Mouse (Mus musculus) c-Kit-positive CD71-negative TER-119-negative erythroid progenitor cells, embryonic 14.5 days (primary cell): ENCODE measurements around the gene Scoc.
"Not testable (repeated sequence)": the region's sequence is repeated elsewhere in the genome, so short reads cannot be mapped to it uniquely, and the experiment has no call there.

Source experiments
- DNase-seq: peaks from one replicate; pipeline ENCODE4 v3.0.0-alpha.2; 2013; ENCODE audit warnings: low read depth

Gene Scoc

DNA sequence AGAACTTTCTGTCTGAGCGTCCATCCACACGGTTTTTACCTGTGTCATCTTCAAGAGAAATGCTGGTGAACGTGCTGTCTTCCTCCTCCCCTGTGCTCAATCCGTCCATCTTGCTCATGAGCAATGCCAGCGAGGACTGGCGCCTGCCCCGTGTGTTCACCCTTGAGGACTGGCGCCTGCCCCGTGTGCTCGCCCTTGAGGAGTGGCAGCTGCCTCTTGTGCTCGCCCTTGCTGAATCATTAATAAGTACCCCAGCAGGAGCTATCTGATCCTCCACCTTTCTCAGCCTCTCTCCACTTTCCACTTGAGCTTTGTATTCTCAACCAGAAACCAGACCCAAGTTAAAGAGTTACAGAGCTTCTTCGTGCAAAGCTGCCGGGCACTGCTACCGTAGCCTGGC, at the start of gene Scoc:
Scoc (minus strand) TSS at position 170 of the 400 bp plus-strand sequence.
- DNase-seq, result no peak

DNA sequence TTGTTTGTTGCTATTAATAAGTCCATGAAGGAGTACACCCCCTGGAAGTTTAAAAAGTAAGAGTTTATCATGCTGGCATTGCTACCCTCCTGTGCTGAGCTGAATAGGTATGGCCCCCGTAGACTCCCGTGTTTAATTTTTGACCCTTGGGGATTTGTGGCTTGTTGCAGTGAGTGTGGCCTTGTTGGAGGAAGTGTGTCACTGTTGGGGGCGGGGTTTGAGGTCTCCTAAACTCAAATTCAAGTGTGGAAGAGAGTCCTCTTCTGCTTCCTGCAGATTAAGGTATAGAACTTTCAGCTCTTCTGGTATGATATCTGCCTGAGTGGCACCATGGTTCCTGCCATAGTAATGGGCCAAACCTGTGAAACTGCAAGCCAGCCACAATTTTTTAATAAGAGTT, 1.4 kb upstream of the Scoc start:
- no peak for DNase-seq

DNA sequence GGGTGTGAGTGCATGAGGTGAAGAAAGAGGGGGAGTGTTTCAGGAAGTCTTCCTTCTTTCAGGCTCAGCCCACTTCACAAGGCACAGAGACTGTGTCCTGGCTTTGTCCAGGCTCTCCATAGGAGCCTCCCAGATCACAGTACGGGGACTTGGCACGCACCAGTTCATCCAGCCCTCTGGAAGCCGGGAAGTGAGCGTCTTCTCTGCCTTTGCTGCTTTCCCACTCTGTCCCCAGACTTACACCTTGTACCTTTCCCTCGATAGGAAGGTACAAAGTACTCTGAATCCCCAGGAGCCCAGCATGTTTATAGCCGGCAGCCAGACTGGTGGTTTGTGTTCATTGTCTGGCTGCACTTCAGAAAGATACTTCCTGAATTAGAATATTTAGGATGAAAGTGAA, 1.1 kb downstream of the Scoc start:
- DNase-seq, result no peak

- DNase-seq, result no peak
Measured at GRCm38 (mm10) chr8:83451056-83451455, 7.1 kb downstream of the Scoc start.

DNA sequence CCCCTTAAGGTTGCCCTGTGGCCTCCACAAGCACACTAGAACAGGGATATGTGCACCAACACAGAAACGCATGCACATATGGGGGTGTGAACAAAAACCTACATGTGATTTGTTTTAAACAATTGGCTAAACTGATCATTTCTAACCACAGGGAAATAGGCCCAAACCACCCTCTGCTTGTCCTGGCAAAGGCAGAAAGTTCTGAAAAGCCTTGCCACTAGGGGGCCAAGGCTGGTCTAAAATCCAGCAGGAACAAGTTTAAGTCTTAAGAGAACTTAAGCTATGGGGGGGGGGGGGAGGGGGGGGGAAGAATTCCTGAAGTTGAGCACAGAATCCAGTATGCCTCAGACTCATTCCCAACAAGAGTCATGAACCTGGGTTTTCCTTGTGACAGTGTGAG, 8.2 kb downstream of the Scoc start:
- no peak for DNase-seq

- DNase-seq, result no peak
Measured at GRCm38 (mm10) chr8:83443052-83443400, 15.2 kb downstream of the Scoc start.

- DNase-seq, result peak; percentile 96
Measured at GRCm38 (mm10) chr8:83442243-83443051, 15.7 kb downstream of the Scoc start.

- no peak for DNase-seq
Measured at GRCm38 (mm10) chr8:83441656-83442242, 16.4 kb downstream of the Scoc start.

DNA sequence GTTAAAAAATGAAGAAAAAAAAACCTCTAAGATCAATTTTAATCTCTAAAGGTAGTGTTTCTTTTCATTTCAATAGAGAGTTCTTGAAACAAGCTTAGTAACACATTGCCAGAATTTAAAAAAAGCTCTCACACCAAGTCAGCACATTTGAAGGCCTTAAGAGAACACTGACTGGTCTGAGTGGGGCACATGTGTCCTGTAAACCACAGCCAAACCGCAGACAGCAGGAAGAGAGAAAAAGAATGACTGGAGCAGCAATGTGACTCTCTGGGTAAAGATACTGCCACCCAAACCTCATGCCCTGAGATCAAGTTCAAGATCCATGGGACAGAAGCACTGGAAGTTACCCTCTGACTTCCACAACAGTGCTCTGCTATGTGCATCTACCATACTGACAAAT, 21.1 kb downstream of the Scoc start:
- DNase-seq, result no peak

DNA sequence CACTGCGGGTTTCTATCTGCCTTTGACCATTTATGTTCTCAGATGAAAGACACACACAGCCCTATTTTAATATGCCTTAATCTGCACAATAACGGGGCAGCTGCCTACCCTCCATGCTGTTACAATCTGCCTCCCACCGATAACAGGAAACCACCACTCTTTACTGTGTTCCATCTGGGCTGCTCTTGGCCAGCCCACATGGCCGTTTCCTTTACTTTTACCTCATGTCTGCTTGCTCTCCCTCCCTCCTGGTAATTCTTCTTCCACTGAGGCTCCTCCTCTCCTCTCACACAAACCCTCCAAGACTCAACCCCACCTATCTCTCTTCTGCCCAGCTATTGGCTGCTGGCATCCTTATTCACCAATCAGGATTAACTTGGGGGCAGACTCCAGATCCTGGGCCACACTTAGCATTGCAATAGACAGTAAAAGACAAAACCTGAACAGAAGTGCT, 29.1 kb downstream of the Scoc start:
- DNase-seq, result no peak

GRCm38 (mm10) chr8:83428621-83429020, 29.6 kb downstream of the Scoc start:
- not testable (repeated sequence) for DNase-seq

DNA sequence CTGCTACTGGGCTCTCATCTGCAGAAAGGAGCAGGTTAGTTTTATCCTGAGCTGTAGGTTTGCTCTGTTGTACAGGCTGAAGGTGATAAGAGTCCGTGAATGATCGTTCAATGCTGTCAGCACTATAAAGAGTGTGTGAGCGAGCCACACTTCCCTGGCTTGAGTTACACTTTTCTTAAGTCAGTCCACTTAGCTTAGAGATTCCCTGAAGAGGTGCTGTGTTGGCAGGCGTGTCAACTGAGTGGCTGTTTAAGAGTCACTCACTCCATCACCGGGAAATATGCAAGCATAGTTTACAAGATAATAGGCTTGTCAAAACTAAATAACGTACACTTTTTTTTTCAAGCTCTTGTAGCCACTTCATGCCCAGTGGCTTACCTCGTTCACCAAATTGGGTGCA, 31.2 kb downstream of the Scoc start:
- no peak for DNase-seq

DNA sequence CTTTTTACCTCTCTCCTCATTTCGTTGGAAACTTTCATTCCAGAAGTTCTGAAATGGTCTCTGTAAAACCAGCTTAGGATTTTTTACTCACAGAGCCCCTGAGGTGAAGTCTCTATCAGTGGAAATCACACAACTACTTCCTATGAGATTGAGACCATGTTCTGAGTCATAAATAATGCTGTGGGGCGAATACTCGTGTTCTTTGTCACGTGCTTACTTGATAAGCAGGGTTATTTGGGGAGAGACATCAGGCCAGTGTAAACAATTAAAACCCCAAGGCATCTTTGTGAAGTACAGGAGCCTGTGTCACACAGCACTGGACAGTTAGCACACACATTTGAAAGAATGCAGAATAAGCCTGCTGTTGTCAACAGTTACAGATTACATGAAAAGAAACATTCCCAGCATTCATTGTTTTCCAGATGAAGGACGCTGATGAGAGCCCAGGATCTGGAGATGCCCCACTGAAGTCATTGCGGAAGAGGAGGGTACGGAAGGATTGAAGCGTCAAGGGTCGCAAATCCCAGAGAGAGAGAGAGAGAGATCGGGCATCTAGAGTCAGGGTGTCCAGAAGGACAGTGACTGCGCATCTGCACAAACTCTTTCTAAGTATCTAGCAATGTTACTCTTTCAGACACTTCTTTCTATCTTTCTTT, 32.0 kb downstream of the Scoc start:
- DNase-seq, result no peak

GRCm38 (mm10) chr8:83425202-83425601, 33.0 kb downstream of the Scoc start:
- DNase-seq, result no peak

- no peak for DNase-seq
Measured at GRCm38 (mm10) chr8:83423032-83423825, 35.0 kb downstream of the Scoc start.

- DNase-seq, result no peak
Measured at GRCm38 (mm10) chr8:83421354-83421753, 36.8 kb downstream of the Scoc start.

GRCm38 (mm10) chr8:83418805-83419516, 39.2 kb downstream of the Scoc start:
- DNase-seq, result no peak

DNA sequence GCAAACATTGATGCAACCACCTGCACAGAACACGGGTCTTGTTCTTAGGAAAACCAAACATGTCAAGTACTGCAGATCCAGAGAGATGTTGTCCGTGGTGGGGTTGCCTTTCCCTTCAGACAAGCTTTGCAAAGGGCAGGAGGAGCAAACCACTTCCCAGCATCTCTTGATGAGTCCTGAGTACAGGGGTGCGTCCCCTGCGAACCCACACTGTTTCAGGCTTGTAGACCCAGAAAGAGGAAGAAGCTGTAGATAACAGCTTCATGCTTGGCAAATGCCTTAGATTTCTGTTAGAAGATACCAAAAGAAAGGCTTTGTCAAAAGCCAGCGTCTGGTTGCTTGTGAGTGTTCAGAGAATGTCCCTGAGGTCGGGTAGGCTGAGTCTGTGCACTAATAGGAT, 40.2 kb downstream of the Scoc start:
- no peak for DNase-seq

GRCm38 (mm10) chr8:83416878-83417277, 41.3 kb downstream of the Scoc start:
- no peak for DNase-seq

DNA sequence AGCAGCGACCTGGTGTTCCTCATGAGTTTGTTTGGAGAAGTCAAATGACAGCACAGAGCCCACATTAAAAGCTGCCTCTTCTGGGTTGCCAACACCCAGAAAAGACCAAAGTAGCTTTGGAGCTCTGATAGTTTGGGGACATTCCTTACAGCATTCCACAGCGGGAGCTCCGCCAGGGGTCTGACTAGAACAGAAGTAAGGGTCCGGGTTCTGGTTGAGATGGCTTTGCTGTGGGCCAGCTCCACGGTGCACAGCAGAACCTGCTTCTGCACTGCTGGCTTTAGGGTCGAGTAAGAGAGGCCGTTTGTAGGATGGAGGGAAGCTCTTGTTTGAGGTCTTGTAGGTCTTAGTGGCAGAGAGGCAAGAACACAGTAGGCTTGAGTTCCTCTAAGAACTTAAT, 49.7 kb downstream of the Scoc start:
- DNase-seq, result no peak

DNA sequence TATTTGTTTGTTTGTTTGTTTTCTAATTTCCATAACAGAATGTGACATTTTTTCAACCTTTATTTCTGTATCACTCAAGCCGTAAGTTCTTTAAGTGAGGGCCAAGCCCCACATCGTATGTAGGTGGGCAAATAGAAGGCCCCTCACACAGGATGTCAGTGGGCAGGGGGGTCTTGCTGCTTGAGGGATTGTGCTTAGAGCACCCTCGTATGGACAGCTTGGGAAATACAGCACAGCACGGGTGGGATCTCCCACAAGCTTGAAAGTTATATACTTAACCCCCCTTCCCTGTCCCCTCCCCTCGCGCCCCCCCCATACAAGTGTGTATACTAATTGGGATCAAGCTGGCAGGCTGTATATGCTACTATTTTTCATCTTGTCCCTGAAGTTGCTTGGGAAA, 51.4 kb downstream of the Scoc start:
- DNase-seq, result peak; percentile 62

- no peak for DNase-seq
Measured at GRCm38 (mm10) chr8:83405548-83405947, 52.6 kb downstream of the Scoc start.
